Mouse (Mus musculus): ENCODE measurements around the gene Mvb12a. TPM values are rescaled to one million over a fixed set of nuclear protein-coding genes. Genes with fewer than 3 reads are reported as not detected.

Gene Mvb12a
- polyA plus RNA-seq, 1 experiment from 2014 or later, result 129 TPM

DNA sequence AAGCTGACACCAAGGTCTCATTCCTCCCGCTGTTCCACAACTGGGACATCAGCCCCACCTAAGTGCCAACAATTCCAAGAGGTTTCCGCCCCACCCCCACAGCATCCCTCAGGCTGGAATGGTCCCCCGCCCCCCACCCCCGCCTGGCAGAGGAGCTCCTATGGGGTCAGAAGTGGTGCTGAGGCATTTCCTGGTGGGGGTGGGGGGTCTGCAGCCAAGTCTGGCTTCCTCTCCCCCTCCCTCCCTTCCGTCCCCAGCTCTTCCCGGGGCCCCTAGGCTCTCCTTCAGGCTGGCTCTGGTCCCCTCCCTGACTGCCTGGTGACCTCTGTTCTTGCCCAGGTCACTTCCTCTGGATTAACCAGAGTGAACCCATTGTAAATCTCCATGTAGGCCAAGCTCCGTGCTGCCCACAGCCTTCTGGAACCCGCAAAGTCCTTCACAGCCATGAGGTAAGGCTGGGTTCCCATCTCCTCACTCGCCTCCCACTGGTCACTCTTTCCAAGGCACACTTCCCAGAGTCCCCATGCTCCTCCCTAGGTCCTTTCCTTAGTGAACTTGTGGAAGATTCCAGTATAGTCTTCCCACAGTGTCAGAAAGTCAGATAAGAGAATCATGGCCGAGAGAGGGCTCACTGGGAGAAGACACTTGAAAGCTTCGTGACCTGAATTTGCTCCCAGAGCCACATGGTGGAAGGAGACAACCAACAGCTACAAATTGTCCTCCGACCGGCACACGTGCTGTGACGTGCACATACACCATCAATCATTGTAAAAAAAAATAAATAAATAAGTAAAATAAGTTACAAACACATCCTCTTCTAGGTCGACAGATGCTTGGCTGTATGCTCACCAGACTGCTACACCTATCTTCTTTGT lies 43.7 kb upstream of the Mvb12a start:
- H3K9me3 ChIP-seq (replicated peaks; ENCODE audit: low read length), result no peaks in the 10 kb centered on the region
- H3K27ac ChIP-seq, result peak overlapping the region; percentile 90
- WGBS, result 27% methylated on average over 14 of the region's 16 CpGs
- TF ChIP-seq CTCF (IDR thresholded peaks at IDR 0.05; ENCODE audit: low read depth), result no peak
- H3K4me1 ChIP-seq (replicated peaks; ENCODE audit: insufficient read depth, low read length), result peaks cover 28% of the 10 kb centered on the region
- peaks cover under 1% of the 10 kb centered on the region; the same call in 1 of the 2 replicates for H3K36me3 ChIP-seq (ENCODE audit: insufficient read depth, low read length)
- H3K4me3 ChIP-seq (replicated peaks; ENCODE audit: low read depth, low read length), result no peak overlapping the region
- no peaks in the 10 kb centered on the region for H3K27me3 ChIP-seq (ENCODE audit: insufficient read depth, low read length)
- ATAC-seq (replicated peaks; ENCODE audit: low FRiP score, low read depth), result peak; percentile 20; the same call in 1 of the 2 replicates
- DNase-seq (ENCODE audit: low spot score), result peak; percentile 68
- H3K9ac ChIP-seq (ENCODE audit: low read depth, low read length), result no peak overlapping the region
- H3K4me2 ChIP-seq (ENCODE audit: low read length), result peak overlapping the region; percentile 18; the same call in 1 of the 2 replicates

DNA sequence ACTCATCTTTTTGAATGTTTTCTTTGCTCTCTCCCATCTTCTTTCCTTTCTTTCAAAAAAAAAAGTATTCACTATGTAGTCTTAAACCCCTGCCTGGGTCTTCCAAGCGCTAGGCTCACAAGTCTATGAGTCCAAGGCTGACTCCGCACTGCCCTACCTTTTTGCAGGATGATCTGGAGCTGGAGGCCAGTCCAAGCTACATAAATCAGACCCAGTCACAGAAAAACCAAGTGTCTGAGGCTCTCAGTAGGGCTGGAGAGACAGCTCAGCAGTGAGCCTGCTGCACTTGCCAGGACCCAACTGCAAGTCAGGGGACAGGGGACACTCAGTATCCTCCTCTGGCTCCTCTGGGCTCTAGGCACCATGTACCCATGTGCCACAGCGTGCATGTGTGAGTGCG lies 38.4 kb upstream of the Mvb12a start:
- Histone ChIP-seq H3K9ac (ENCODE audit: low read depth, low read length) (no peak overlapping the region), H3K27me3 (ENCODE audit: insufficient read depth, low read length) (peaks cover 17% of the 10 kb centered on the region; the same call in 1 of the 2 replicates), H3K9me3 (replicated peaks; ENCODE audit: low read length) (no peaks in the 10 kb centered on the region), H3K4me1 (replicated peaks; ENCODE audit: insufficient read depth, low read length) (0 out of 2 replicates have a peak, but pooled peaks cover 6% of the 10 kb centered on the region), H3K4me2 (ENCODE audit: low read length) (no peak overlapping the region), H3K27ac (no peak overlapping the region), H3K4me3 (replicated peaks; ENCODE audit: low read depth, low read length) (no peak overlapping the region), H3K36me3 (ENCODE audit: insufficient read depth, low read length) (no peaks in the 10 kb centered on the region)
- 78% methylated on average over 4 of the region's 4 CpGs for WGBS
- ATAC-seq (replicated peaks; ENCODE audit: low FRiP score, low read depth), result no peak
- DNase-seq (ENCODE audit: low spot score), result no peak
- no peak for TF ChIP-seq CTCF (IDR thresholded peaks at IDR 0.05; ENCODE audit: low read depth)

DNA sequence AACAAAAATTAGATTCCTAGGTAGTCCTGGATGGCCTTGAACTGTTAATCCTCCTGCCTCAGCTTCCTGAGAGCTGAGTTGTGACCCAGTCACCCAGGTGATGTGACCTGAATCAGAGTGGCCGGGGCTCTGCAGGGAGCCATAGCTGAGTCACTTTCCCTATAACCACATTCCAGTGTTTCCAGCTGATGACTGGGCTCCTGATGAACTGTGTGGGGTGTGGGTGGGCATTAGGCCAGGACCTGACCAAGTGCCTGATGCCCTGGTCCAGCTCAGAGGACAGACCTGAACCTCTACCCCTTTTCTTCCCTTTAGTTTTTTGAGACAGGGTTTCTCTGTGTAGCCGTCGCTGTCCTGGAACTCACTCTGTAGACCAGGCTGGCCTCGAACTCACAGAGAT lies 37.4 kb upstream of the Mvb12a start:
- TF ChIP-seq CTCF (IDR thresholded peaks at IDR 0.05; ENCODE audit: low read depth), result no peak
- H3K36me3 ChIP-seq (ENCODE audit: insufficient read depth, low read length), result no peaks in the 10 kb centered on the region
- 90% methylated on average over 4 of the region's 4 CpGs for WGBS
- no peaks in the 10 kb centered on the region for H3K9me3 ChIP-seq (replicated peaks; ENCODE audit: low read length)
- H3K27me3 ChIP-seq (ENCODE audit: insufficient read depth, low read length), result peaks cover 17% of the 10 kb centered on the region; the same call in 1 of the 2 replicates
- H3K27ac ChIP-seq, result no peak overlapping the region
- no peak overlapping the region for H3K4me3 ChIP-seq (replicated peaks; ENCODE audit: low read depth, low read length)
- H3K9ac ChIP-seq (ENCODE audit: low read depth, low read length), result no peak overlapping the region
- DNase-seq (ENCODE audit: low spot score), result no peak
- H3K4me1 ChIP-seq (replicated peaks; ENCODE audit: insufficient read depth, low read length), result 0 out of 2 replicates have a peak, but pooled peaks cover 6% of the 10 kb centered on the region
- H3K4me2 ChIP-seq (ENCODE audit: low read length), result no peak overlapping the region
- no peak for ATAC-seq (replicated peaks; ENCODE audit: low FRiP score, low read depth)

GRCm38 (mm10) chr8:71505979-71506378 lies 36.7 kb upstream of the Mvb12a start:
- H3K27ac ChIP-seq, result no peak overlapping the region
- 0 out of 2 replicates have a peak, but pooled peaks cover 6% of the 10 kb centered on the region for H3K4me1 ChIP-seq (replicated peaks; ENCODE audit: insufficient read depth, low read length)
- no peak overlapping the region for H3K4me3 ChIP-seq (replicated peaks; ENCODE audit: low read depth, low read length)
- H3K4me2 ChIP-seq (ENCODE audit: low read length), result no peak overlapping the region
- peaks cover 17% of the 10 kb centered on the region; the same call in 1 of the 2 replicates for H3K27me3 ChIP-seq (ENCODE audit: insufficient read depth, low read length)
- ATAC-seq (replicated peaks; ENCODE audit: low FRiP score, low read depth) (no peak), DNase-seq (ENCODE audit: low spot score) (no peak)
- WGBS, result 85% methylated on average over 4 of the region's 4 CpGs
- TF ChIP-seq CTCF (IDR thresholded peaks at IDR 0.05; ENCODE audit: low read depth), result no peak
- no peak overlapping the region for H3K9ac ChIP-seq (ENCODE audit: low read depth, low read length)
- H3K36me3 ChIP-seq (ENCODE audit: insufficient read depth, low read length), result no peaks in the 10 kb centered on the region
- H3K9me3 ChIP-seq (replicated peaks; ENCODE audit: low read length), result no peaks in the 10 kb centered on the region

GRCm38 (mm10) chr8:71507589-71508104 lies 35.1 kb upstream of the Mvb12a start:
- under 1% methylated on average over 61 of the region's 61 CpGs for WGBS
- DNase-seq (ENCODE audit: low spot score) (peak; percentile 90), ATAC-seq (replicated peaks; ENCODE audit: low FRiP score, low read depth) (peak; percentile 50)
- Histone ChIP-seq H3K36me3 (ENCODE audit: insufficient read depth, low read length) (no peaks in the 10 kb centered on the region), H3K27me3 (ENCODE audit: insufficient read depth, low read length) (peaks cover 17% of the 10 kb centered on the region; the same call in 1 of the 2 replicates), H3K4me1 (replicated peaks; ENCODE audit: insufficient read depth, low read length) (0 out of 2 replicates have a peak, but pooled peaks cover 6% of the 10 kb centered on the region), H3K9ac (ENCODE audit: low read depth, low read length) (0 out of 2 replicates have a peak overlapping the region, but pooled peaks have one; percentile 29), H3K9me3 (replicated peaks; ENCODE audit: low read length) (no peaks in the 10 kb centered on the region), H3K27ac (no peak overlapping the region), H3K4me3 (replicated peaks; ENCODE audit: low read depth, low read length) (peak overlapping the region; percentile 41), H3K4me2 (ENCODE audit: low read length) (peak overlapping the region; percentile 82)
- TF ChIP-seq CTCF (IDR thresholded peaks at IDR 0.05; ENCODE audit: low read depth), result no peak

- ATAC-seq (replicated peaks; ENCODE audit: low FRiP score, low read depth) (no peak), DNase-seq (ENCODE audit: low spot score) (no peak)
- H3K4me2 ChIP-seq (ENCODE audit: low read length), result peak overlapping the region; percentile 40
- no peaks in the 10 kb centered on the region for H3K36me3 ChIP-seq (ENCODE audit: insufficient read depth, low read length)
- 0 out of 2 replicates have a peak overlapping the region, but pooled peaks have one; percentile 17 for H3K4me3 ChIP-seq (replicated peaks; ENCODE audit: low read depth, low read length)
- H3K27me3 ChIP-seq (ENCODE audit: insufficient read depth, low read length), result peaks cover 17% of the 10 kb centered on the region; the same call in 1 of the 2 replicates
- H3K4me1 ChIP-seq (replicated peaks; ENCODE audit: insufficient read depth, low read length), result 0 out of 2 replicates have a peak, but pooled peaks cover 6% of the 10 kb centered on the region
- no peaks in the 10 kb centered on the region for H3K9me3 ChIP-seq (replicated peaks; ENCODE audit: low read length)
- no peak overlapping the region for H3K27ac ChIP-seq
- WGBS, result 65% methylated on average over 2 of the region's 2 CpGs
- no peak for TF ChIP-seq CTCF (IDR thresholded peaks at IDR 0.05; ENCODE audit: low read depth)
- H3K9ac ChIP-seq (ENCODE audit: low read depth, low read length), result no peak overlapping the region
Measured at GRCm38 (mm10) chr8:71509316-71509715, 33.4 kb upstream of the Mvb12a start.
